Mouse (Mus musculus) spleen, adult 2 months (tissue): Measurements from ENCODE around the gene Krt8.

ENCODE experiments used
- CTCF ChIP-seq: fragments of 200-500 bp; IDR thresholded peaks from 2 replicates; pipeline ENCODE4 v1.5.1; 2011; ENCODE audit warnings: mild to moderate bottlenecking, inconsistent platforms; ENCODE audit not compliant: insufficient read depth, insufficient read length, insufficient replicate concordance; ENCODE audit errors: extremely low read depth
- POLR2A ChIP-seq: fragments of 200-500 bp; IDR thresholded peaks from 2 replicates; pipeline ENCODE4 v1.6.1; 2011; ENCODE audit warnings: low read depth, low read length, inconsistent platforms

DNA sequence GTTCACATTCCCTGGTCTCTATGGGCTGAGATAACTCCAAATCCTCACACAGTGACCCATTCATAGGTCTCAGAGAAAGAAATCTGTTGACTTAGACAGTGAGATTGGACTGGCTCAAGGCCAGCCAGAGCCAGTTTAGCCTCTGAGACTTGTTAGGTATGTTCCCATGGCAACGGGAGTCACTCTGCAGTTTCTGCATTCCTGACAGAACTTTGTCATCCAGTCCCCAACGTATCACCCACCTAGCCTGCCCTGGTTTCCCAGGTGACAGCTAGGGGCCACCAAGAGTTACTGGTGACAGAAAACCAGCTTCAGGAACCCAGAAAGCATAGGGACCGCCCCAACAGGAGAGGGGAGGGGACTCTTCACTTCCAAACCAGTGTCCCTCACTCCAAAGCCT lies 9.4 kb upstream of the Krt8 start:
- TF ChIP-seq CTCF: no peak
- no peak for TF ChIP-seq POLR2A
